Mouse (Mus musculus) CH12.LX (cell line): ENCODE results near the gene Zeb2.

Source experiments
- CTCF ChIP-seq, 2 experiments: IDR thresholded peaks in 1 of 2; conservative IDR thresholded peaks in 1 of 2; 2 replicates each; pipeline ENCODE4 v1.5.1; 2011 to 2012; ENCODE audit warnings: low read depth in 2 of 2, low read length in 2 of 2, improper control_type of control experiment in 1 of 2, inconsistent platforms in 1 of 2, mild to moderate bottlenecking in 1 of 2, moderate library complexity in 1 of 2
- MYC ChIP-seq: IDR thresholded peaks from 2 replicates; pipeline ENCODE4 v1.6.1; 2011; ENCODE audit warnings: low read depth, mild to moderate bottlenecking, improper control_type of control experiment, low read length
- POLR2A ChIP-seq: IDR thresholded peaks from 2 replicates; pipeline ENCODE4 v1.6.1; 2011; ENCODE audit warnings: low read depth, mild to moderate bottlenecking, improper control_type of control experiment, low read length
- TCF12 ChIP-seq: IDR thresholded peaks from 2 replicates; pipeline ENCODE4 v1.6.1; 2014; ENCODE audit warnings: low read depth, mild to moderate bottlenecking, inconsistent platforms, low read length, improper control_type of control experiment

DNA sequence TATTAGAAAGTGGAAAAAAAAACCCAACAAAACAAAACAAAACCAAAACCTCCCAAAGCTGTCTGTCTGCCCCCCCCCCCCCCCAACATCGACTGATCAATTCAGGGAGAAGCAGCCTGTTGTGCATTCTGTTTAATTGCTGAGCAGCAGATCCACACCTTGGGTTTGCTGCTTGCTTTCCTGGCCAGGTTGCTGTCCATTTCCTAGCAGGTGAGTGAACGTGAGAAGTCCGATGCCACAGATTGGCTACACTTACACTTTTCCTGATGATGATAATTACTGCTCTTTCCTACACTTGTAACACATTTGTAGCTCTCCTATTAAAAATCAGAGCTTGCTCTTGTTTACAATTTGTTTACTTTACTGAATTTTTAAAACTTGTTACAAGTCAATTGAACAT is 926 bp upstream of the Zeb2 start:
- TF ChIP-seq MYC, result no peak
- TF ChIP-seq POLR2A, result no peak
- TF ChIP-seq TCF12, result no peak
- TF ChIP-seq CTCF (conservative IDR thresholded peaks at IDR 0.05 in 1 of 2, IDR thresholded peaks at IDR 0.05 in 1 of 2; ENCODE audit: low read depth in 2 of 2, low read length in 2 of 2), result no peak
